Mouse (Mus musculus) small intestine, adult 2 months (tissue): ENCODE results near the gene Gtf2h3. TPM values are rescaled to one million over a fixed set of nuclear protein-coding genes. Genes with fewer than 3 reads are reported as not detected.

ENCODE experiments used
- H3K27ac ChIP-seq: fragments of 200-500 bp; 2 replicates; pipeline ENCODE4 v1.5.1; 2012; ENCODE audit warnings: low read depth, low read length, control low read depth, inconsistent platforms; ENCODE audit not compliant: insufficient read depth
- H3K27me3 ChIP-seq: fragments of 200-500 bp; 2 replicates; pipeline ENCODE4 v1.6.1; 2012; ENCODE audit warnings: mild to moderate bottlenecking, moderate library complexity, low read length, inconsistent platforms; ENCODE audit not compliant: control insufficient read depth, insufficient read depth
- H3K36me3 ChIP-seq: fragments of 200-500 bp; 2 replicates; pipeline ENCODE4 v1.6.1; 2012; ENCODE audit warnings: mild to moderate bottlenecking, low read length, control low read depth, inconsistent platforms; ENCODE audit not compliant: control insufficient read depth, insufficient read depth
- H3K4me1 ChIP-seq: fragments of 200-500 bp; 2 replicates; pipeline ENCODE4 v1.6.1; 2012; ENCODE audit warnings: low read length, inconsistent platforms, mixed read lengths; ENCODE audit not compliant: control insufficient read depth, insufficient read depth, insufficient read length
- H3K4me3 ChIP-seq: fragments of 200-500 bp; 2 replicates; pipeline ENCODE4 v1.5.1; 2012; ENCODE audit warnings: low read depth, mild to moderate bottlenecking, control low read depth, inconsistent platforms, low read length, moderate library complexity
- CTCF ChIP-seq: fragments of 200-500 bp; IDR thresholded peaks from 2 replicates; pipeline ENCODE4 v1.5.1; 2012; ENCODE audit warnings: low read depth, mild to moderate bottlenecking, control low read depth, inconsistent platforms, low read length, moderate library complexity, mixed read lengths; ENCODE audit not compliant: insufficient replicate concordance, insufficient read length; ENCODE audit errors: extremely low read depth
- POLR2A ChIP-seq: fragments of 200-500 bp; IDR thresholded peaks from 2 replicates; pipeline ENCODE4 v1.6.1; 2012; ENCODE audit warnings: low read depth, mild to moderate bottlenecking, control low read depth, inconsistent platforms, low read length, moderate library complexity
- WGBS: fragments of 180-500 bp; shearing (Covaris S2); methylation state at CpG from one replicate; pipeline ENCODE4 v1.1.7; 2018; 5-methylcytosine and 5-hydroxymethylcytosine counted together
- polyA plus RNA-seq: library from polyadenylated mRNA; depleted of rRNA; stranded (reverse); fragments of >200 nt; gene quantifications from 2 replicates; pipeline ENCODE4 v1.2.3, GENCODE M21; 2012; rRNA removed

Gtf2h3 gene
- polyA plus RNA-seq, result 8.5 and 20.0 TPM in 2 replicates

- Histone ChIP-seq H3K4me3 (peak within 1 kb of the TSS; percentile 88), H3K4me1 (peaks cover 7% of the 10 kb centered on the region; the same call in 1 of the 2 replicates), H3K36me3 (peaks cover 25% of the 10 kb centered on the region), H3K27me3 (no peaks in the 10 kb centered on the region), H3K27ac (peak within 1 kb of the TSS; percentile 24; the same call in 1 of the 2 replicates)
- TF ChIP-seq POLR2A (peak; percentile 78), CTCF (no peak)
- WGBS, result 1% methylated on average over 51 of the region's 51 CpGs
Observed at GRCm38 (mm10) chr5:124578633-124579317, at the start of gene Gtf2h3, which contains the start of gene Eif2b1. Gtf2h3 (plus strand) TSS chr5:124579140. Eif2b1 (minus strand) TSS chr5:124579131.

DNA sequence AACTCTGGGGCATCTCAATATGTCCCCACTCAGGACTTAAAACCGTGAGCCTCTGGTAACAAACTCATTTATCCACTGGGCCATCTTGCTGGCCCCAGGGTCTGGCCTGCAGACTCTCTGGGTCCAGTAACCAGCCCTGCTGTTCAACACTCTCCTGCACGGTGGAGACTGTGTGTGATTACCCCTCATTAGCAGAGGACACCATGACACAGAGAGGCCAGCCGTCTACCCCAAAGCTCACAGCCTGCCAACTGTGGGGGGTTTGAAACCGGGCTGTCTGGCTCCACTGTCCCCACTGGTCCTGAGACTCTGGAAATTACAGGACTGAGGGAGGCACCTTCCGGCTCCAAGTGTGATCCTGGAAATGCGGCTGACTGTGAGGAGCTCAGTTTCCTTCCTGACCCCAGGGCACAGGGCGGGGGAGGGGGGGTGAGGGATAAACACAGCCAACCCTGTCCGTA, 49.7 kb upstream of the Gtf2h3 start:
- WGBS, result 55% methylated on average over 8 of the region's 8 CpGs
- Histone ChIP-seq H3K4me3 (peak overlapping the region; percentile 73), H3K36me3 (no peaks in the 10 kb centered on the region)

GRCm38 (mm10) chr5:124529697-124530096, 49.2 kb upstream of the Gtf2h3 start:
- no peaks in the 10 kb centered on the region for H3K27me3 ChIP-seq
- TF ChIP-seq POLR2A (no peak), CTCF (no peak)
- WGBS, result 68% methylated on average over 8 of the region's 8 CpGs
- peaks cover 8% of the 10 kb centered on the region for H3K4me1 ChIP-seq
- peak overlapping the region; percentile 73 for H3K4me3 ChIP-seq
- no peak overlapping the region; the same call in 1 of the 2 replicates for H3K27ac ChIP-seq
- H3K36me3 ChIP-seq, result no peaks in the 10 kb centered on the region

More for the DNA sequence above, 49.7 kb upstream of the Gtf2h3 start:
- TF ChIP-seq POLR2A, result no peak
- no peak for TF ChIP-seq CTCF
- Histone ChIP-seq H3K27me3 (no peaks in the 10 kb centered on the region), H3K27ac (peak overlapping the region; percentile 55), H3K4me1 (peaks cover 8% of the 10 kb centered on the region)

GRCm38 (mm10) chr5:124530655-124531582, 48.0 kb upstream of the Gtf2h3 start, which contains the start of gene Rilpl1:
Rilpl1 (minus strand) TSS chr5:124531391.
- TF ChIP-seq CTCF, result no peak
- 0 out of 2 replicates have a peak, but pooled peaks have one; percentile 15 for TF ChIP-seq POLR2A
- WGBS, result 2% methylated on average over 88 of the region's 96 CpGs

GRCm38 (mm10) chr5:124531583-124531930, 47.4 kb upstream of the Gtf2h3 start:
- no peak for TF ChIP-seq POLR2A
- no peak for TF ChIP-seq CTCF
- Histone ChIP-seq H3K27me3 (no peaks in the 10 kb centered on the region), H3K4me1 (peaks cover 8% of the 10 kb centered on the region), H3K4me3 (peak overlapping the region; percentile 73), H3K27ac (peak overlapping the region; percentile 28), H3K36me3 (no peaks in the 10 kb centered on the region)
- 24% methylated on average over 14 of the region's 14 CpGs for WGBS

More at GRCm38 (mm10) chr5:124530655-124531582, 48.0 kb upstream of the Gtf2h3 start, which contains the start of gene Rilpl1:
- Histone ChIP-seq H3K4me1 (peaks cover 8% of the 10 kb centered on the region), H3K4me3 (peak within 1 kb of the TSS; percentile 73), H3K36me3 (no peaks in the 10 kb centered on the region), H3K27ac (peak within 1 kb of the TSS; percentile 54), H3K27me3 (no peaks in the 10 kb centered on the region)

DNA sequence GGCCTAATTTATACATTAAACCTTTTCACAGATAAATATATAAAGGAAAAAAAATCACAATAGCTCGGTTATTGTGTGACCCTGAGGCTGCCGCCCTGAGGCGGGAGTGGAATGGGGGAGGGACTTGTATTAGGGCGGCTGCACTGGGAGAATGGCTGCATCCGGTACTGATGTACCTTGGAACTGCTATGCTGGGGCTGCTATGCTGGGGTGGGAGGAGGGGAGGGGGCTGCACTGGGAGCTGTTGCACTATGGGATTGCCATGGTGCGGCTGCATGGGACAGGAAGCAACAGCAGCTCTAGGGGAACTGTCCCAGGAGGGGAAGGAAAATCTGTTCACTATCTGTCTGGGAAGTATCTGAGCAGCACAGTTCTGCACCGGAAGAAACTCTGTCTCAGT, 46.5 kb upstream of the Gtf2h3 start:
- H3K4me3 ChIP-seq, result no peak overlapping the region
- H3K27me3 ChIP-seq, result no peaks in the 10 kb centered on the region
- 52% methylated on average over 7 of the region's 7 CpGs for WGBS
- H3K27ac ChIP-seq, result no peak overlapping the region
- H3K4me1 ChIP-seq, result peaks cover 8% of the 10 kb centered on the region
- TF ChIP-seq CTCF (no peak), POLR2A (no peak)
- H3K36me3 ChIP-seq, result no peaks in the 10 kb centered on the region
